Comparison of ENCODE assay signal across 28 mouse cellular contexts in the genomic region with DNA sequence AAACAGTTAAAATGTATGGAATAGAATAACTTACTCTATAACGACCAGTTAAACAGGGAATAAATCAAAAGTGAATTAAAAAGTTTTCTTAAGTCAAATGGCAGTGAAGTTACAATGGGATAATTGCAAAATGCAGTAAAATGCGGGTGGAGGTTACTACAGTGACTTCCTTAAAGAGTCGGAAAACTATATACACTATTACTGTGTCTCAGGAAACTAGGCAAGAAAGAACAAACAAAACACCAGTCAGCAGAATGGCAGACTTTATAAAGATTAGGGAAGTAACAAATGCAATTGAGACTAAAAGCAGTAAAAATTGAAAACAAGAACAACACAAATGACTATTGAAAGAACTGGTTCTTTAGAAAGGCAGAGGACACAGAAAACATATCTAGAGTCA.
DNase-seq lines count a peak whose midpoint lies in the region; ATAC-seq and TF ChIP-seq lines count a peak whose summit lies in the region.
"Had no signal": no experiment of that assay in that cellular context is flagged by ENCODE, and none has a peak within 500 bp of the region (broad histone marks: within the 10 kb centered on the region; RNA-seq: fewer than 3 reads in every experiment).

No protein-coding gene starts in this region.

- no peaks in the 10 kb centered on the region for H3K4me1 ChIP-seq in liver, adult 2 months (ENCODE audit: control insufficient read depth, insufficient read depth, low read length)
- no peaks in the 10 kb centered on the region for H3K4me1 ChIP-seq in liver, postnatal 0 days (ENCODE audit: insufficient read depth)
- no peaks in the 10 kb centered on the region for H3K4me1 ChIP-seq in kidney, embryonic 16.5 days (ENCODE audit: insufficient read depth, low read length)
- H3K4me1 ChIP-seq: embryonic facial prominence, embryonic 10.5 days; embryonic facial prominence, embryonic 13.5 days; forebrain, embryonic 12.5 days; forebrain, embryonic 15.5 days; heart, embryonic 10.5 days; heart, embryonic 13.5 days; hindbrain, embryonic 10.5 days; hindbrain, embryonic 13.5 days; intestine, embryonic 15.5 days had no signal

- no peaks in the 10 kb centered on the region for H3K79me2 ChIP-seq in liver, adult 2 months (ENCODE audit: control insufficient read depth, insufficient read depth, low read length)
- H3K79me2 ChIP-seq in macrophage (ENCODE audit: inconsistent target): no peaks in the 10 kb centered on the region

- no peaks in the 10 kb centered on the region for H3K36me3 ChIP-seq in liver, adult 2 months (ENCODE audit: control insufficient read depth, insufficient read depth, low read length)
- no peaks in the 10 kb centered on the region for H3K36me3 ChIP-seq in liver, postnatal 0 days (replicated peaks; ENCODE audit: insufficient read depth, low read length)
- no peaks in the 10 kb centered on the region for H3K36me3 ChIP-seq in macrophage (ENCODE audit: inconsistent target)
- no peaks in the 10 kb centered on the region for H3K36me3 ChIP-seq in kidney, embryonic 16.5 days (ENCODE audit: insufficient read depth, low read length)
- H3K36me3 ChIP-seq: embryonic facial prominence, embryonic 10.5 days; embryonic facial prominence, embryonic 13.5 days; forebrain, embryonic 12.5 days; forebrain, embryonic 15.5 days; heart, embryonic 10.5 days; heart, embryonic 13.5 days; hindbrain, embryonic 10.5 days; hindbrain, embryonic 13.5 days; intestine, embryonic 15.5 days had no signal

- H3K9ac ChIP-seq in liver, adult 2 months (ENCODE audit: low read depth, low read length): no peak overlapping the region
- H3K9ac ChIP-seq in liver, postnatal 0 days (replicated peaks): no peak overlapping the region
- no peak overlapping the region for H3K9ac ChIP-seq in kidney, embryonic 16.5 days (replicated peaks; ENCODE audit: low read length)
- H3K9ac ChIP-seq: embryonic facial prominence, embryonic 13.5 days; forebrain, embryonic 12.5 days; forebrain, embryonic 15.5 days; heart, embryonic 13.5 days; hindbrain, embryonic 13.5 days; intestine, embryonic 15.5 days had no signal

- no peak for TF ChIP-seq POLR2A in liver, adult 2 months (IDR thresholded peaks at IDR 0.05; ENCODE audit: extremely low read depth, insufficient read depth, low read length)

- no peak for ATAC-seq in liver, postnatal 0 days
- ATAC-seq in common myeloid progenitor, adult 5-6 weeks (replicated peaks; ENCODE audit: low read depth, poor library complexity, severe bottlenecking): 0 out of 2 replicates have a peak, but pooled peaks have one; percentile 60
- no peak for ATAC-seq in kidney, embryonic 16.5 days (ENCODE audit: low FRiP score, low TSS enrichment)
- ATAC-seq: activated CD4-positive, CD25-positive, alpha-beta regulatory T cell, adult 4 months; CD4-positive, CD25-positive, alpha-beta regulatory T cell, adult 4 months; forebrain, embryonic 15.5 days; hindbrain, embryonic 16.5 days; intestine, embryonic 15.5 days had no signal

- no peak overlapping the region for H3K27ac ChIP-seq in liver, adult 2 months (replicated peaks; ENCODE audit: insufficient read depth, low read depth, low read length)
- H3K27ac ChIP-seq in liver, postnatal 0 days (ENCODE audit: low read depth): no peak overlapping the region
- H3K27ac ChIP-seq in macrophage: peak overlapping the region; percentile 67
- no peak overlapping the region for H3K27ac ChIP-seq in kidney, embryonic 16.5 days (ENCODE audit: low read length)
- H3K27ac ChIP-seq: embryonic facial prominence, embryonic 10.5 days; embryonic facial prominence, embryonic 13.5 days; forebrain, embryonic 12.5 days; forebrain, embryonic 15.5 days; heart, embryonic 10.5 days; heart, embryonic 13.5 days; hindbrain, embryonic 10.5 days; hindbrain, embryonic 13.5 days; intestine, embryonic 15.5 days had no signal

- peak; percentile 35 for DNase-seq in liver, adult 2 months (ENCODE audit: extremely low read depth, low read depth, low spot score)
- no peak for DNase-seq in liver, postnatal 0 days
- DNase-seq in kidney, postnatal 10 days: no peak
- no peak for DNase-seq in adrenal gland, postnatal 25 days
- DNase-seq: adrenal gland, adult 8-10 months; adrenal gland, postnatal 36 days; cerebellum, adult 11 months; cerebellum, adult 2 months; cerebellum, adult 9-11 months; cerebellum, postnatal 25 days; embryo, embryonic 11 days; heart, postnatal 14 days had no signal

- no peaks in the 10 kb centered on the region for H3K9me3 ChIP-seq in liver, postnatal 0 days (ENCODE audit: low read length)
- no peaks in the 10 kb centered on the region for H3K9me3 ChIP-seq in kidney, embryonic 16.5 days (ENCODE audit: low read length)
- H3K9me3 ChIP-seq: embryonic facial prominence, embryonic 10.5 days; embryonic facial prominence, embryonic 13.5 days; forebrain, embryonic 12.5 days; heart, embryonic 10.5 days; intestine, embryonic 15.5 days had no signal

- H3K4me3 ChIP-seq in liver, adult 2 months (ENCODE audit: insufficient read depth, low read depth, low read length): no peak overlapping the region
- H3K4me3 ChIP-seq in liver, postnatal 0 days (ENCODE audit: low read depth, low read length): no peak overlapping the region
- H3K4me3 ChIP-seq in macrophage (ENCODE audit: inconsistent target): no peak overlapping the region
- H3K4me3 ChIP-seq in kidney, embryonic 16.5 days (ENCODE audit: low read length): no peak overlapping the region
- H3K4me3 ChIP-seq: embryonic facial prominence, embryonic 10.5 days; embryonic facial prominence, embryonic 13.5 days; erythroblast, embryonic 14.5 days; forebrain, embryonic 12.5 days; forebrain, embryonic 15.5 days; heart, embryonic 10.5 days; heart, embryonic 13.5 days; hindbrain, embryonic 10.5 days; hindbrain, embryonic 13.5 days; intestine, embryonic 15.5 days had no signal

- 64% methylated on average over 3 of the region's 3 CpGs for WGBS in liver, adult 2 months
- WGBS in liver, postnatal 0 days (ENCODE audit: insufficient replicate concordance): 52% methylated on average over 3 of the region's 3 CpGs
- 8% methylated on average over 3 of the region's 3 CpGs for WGBS in macrophage (ENCODE audit: missing documents)
- 69% methylated on average over 3 of the region's 3 CpGs for WGBS in kidney, embryonic 16.5 days

- TF ChIP-seq CTCF in liver, adult 2 months (IDR thresholded peaks at IDR 0.05; ENCODE audit: low read depth, low read length): no peak
- TF ChIP-seq CTCF in liver, postnatal 0 days (IDR thresholded peaks at IDR 0.05; ENCODE audit: low read depth): no peak

- no peak overlapping the region for H3K4me2 ChIP-seq in liver, postnatal 0 days (ENCODE audit: low read depth, low read length)
- H3K4me2 ChIP-seq in kidney, embryonic 16.5 days (replicated peaks; ENCODE audit: low read depth, low read length): no peak overlapping the region
- H3K4me2 ChIP-seq: embryonic facial prominence, embryonic 13.5 days; forebrain, embryonic 12.5 days; forebrain, embryonic 15.5 days; heart, embryonic 13.5 days; hindbrain, embryonic 13.5 days; intestine, embryonic 15.5 days had no signal

- H3K27me3 ChIP-seq in liver, adult 2 months (ENCODE audit: control insufficient read depth, insufficient read depth, low read length): no peaks in the 10 kb centered on the region
- H3K27me3 ChIP-seq in liver, postnatal 0 days (ENCODE audit: insufficient read depth, low read length): no peaks in the 10 kb centered on the region
- H3K27me3 ChIP-seq in kidney, embryonic 16.5 days (ENCODE audit: insufficient read depth, low read length): no peaks in the 10 kb centered on the region
- H3K27me3 ChIP-seq: embryonic facial prominence, embryonic 13.5 days; forebrain, embryonic 12.5 days; forebrain, embryonic 15.5 days; heart, embryonic 13.5 days; hindbrain, embryonic 13.5 days; intestine, embryonic 15.5 days had no signal

- TF ChIP-seq EP300 in liver, postnatal 0 days (IDR thresholded peaks at IDR 0.05; ENCODE audit: low read depth): no peak
